Mouse (Mus musculus) heart, postnatal 14 days (tissue): ENCODE results near the gene Usp29. TPM values are rescaled to one million over a fixed set of nuclear protein-coding genes. Genes with fewer than 3 reads are reported as not detected.
A peak's percentile ranks its signal among the peaks of the same experiment; 100 is the strongest.

Experiments
- DNase-seq, 2 experiments: peaks; one replicate each; pipeline ENCODE4 v3.0.0; 2021 to 2022
- intact Hi-C: fragments of 180-260 bp; cut with DNase I; formaldehyde crosslinking; loops from one replicate; pipeline ENCODE4 v1.15.1; 2025
- long read RNA-seq, 2 experiments: library from polyadenylated mRNA; stranded (forward); transcript quantifications; one replicate each; pipeline ENCODE4 v2.0.0; 2021
- total RNA-seq, 2 experiments: library from RNA; stranded (reverse); gene quantifications; 2 replicates each; pipeline ENCODE4 v1.2.3; 2021

Gene Usp29
- total RNA-seq = under 1 TPM; 0.22 to 0.57 TPM
- long read RNA-seq, experiment 1 = 0 reads
- long read RNA-seq, experiment 2 = 0 reads

- intact Hi-C loops = loop anchor here (5.0 kb wide), 2 partner anchors 62 to 187 kb away; no protein-coding TSS in a partner anchor
- peak; percentile 79 to 88 for DNase-seq
These were observed at the start of gene Usp29, which contains the start of gene Peg3 for GRCm38 (mm10) chr7:6730241-6730640. Gene Usp29 (plus strand): TSS chr7:6730578. Gene Peg3 (minus strand): TSS chr7:6730431.

GRCm38 (mm10) chr7:6685511-6685910 lies 44.9 kb upstream of the Usp29 start:
- DNase-seq = no peak
- intact Hi-C loops = no loop called here

GRCm38 (mm10) chr7:6696241-6697045 lies 33.9 kb upstream of the Usp29 start, which contains the start of gene Zim1:
Gene Zim1 (minus strand): TSS chr7:6696450.
- intact Hi-C loops = no loop called here
- peak; percentile 80 to 88 for DNase-seq

GRCm38 (mm10) chr7:6699230-6699629 lies 31.1 kb upstream of the Usp29 start:
- intact Hi-C loops = no loop called here
- DNase-seq = no peak

GRCm38 (mm10) chr7:6707416-6708015 lies 22.9 kb upstream of the Usp29 start:
- intact Hi-C loops = no loop called here
- no peak for DNase-seq

- intact Hi-C loops = no loop called here
- DNase-seq = peak in 1 of 2 experiments; percentile 10
These were observed 21.8 kb upstream of the Usp29 start for GRCm38 (mm10) chr7:6708451-6709180.

- intact Hi-C loops = no loop called here
- DNase-seq = no peak
These were observed 21.0 kb upstream of the Usp29 start for GRCm38 (mm10) chr7:6709396-6709795.

- DNase-seq = peak; percentile 73 to 77
- intact Hi-C loops = loop anchor here (2.0 kb wide), 1 partner anchor 365 kb away; the partner anchor contains the start of gene Zfp78
These were observed 2.8 kb upstream of the Usp29 start for GRCm38 (mm10) chr7:6727351-6728121.

GRCm38 (mm10) chr7:6728263-6728931 lies 2.0 kb upstream of the Usp29 start:
- intact Hi-C loops = no loop called here
- peak; percentile 85 to 88 for DNase-seq

- peak; percentile 93 to 94 for DNase-seq
- intact Hi-C loops = no loop called here
These were observed 1.1 kb upstream of the Usp29 start for GRCm38 (mm10) chr7:6729061-6729817.

- DNase-seq = no peak
- intact Hi-C loops = loop anchor here (5.0 kb wide), 2 partner anchors 62 to 186 kb away; no protein-coding TSS in a partner anchor
These were observed 423 bp downstream of the Usp29 start for GRCm38 (mm10) chr7:6730801-6731200.

GRCm38 (mm10) chr7:6731373-6731772 lies 995 bp downstream of the Usp29 start:
- no peak for DNase-seq
- intact Hi-C loops = loop anchor here (5.0 kb wide), 2 partner anchors 61 to 186 kb away; no protein-coding TSS in a partner anchor

- no peak for DNase-seq
- intact Hi-C loops = loop anchor here (5.0 kb wide), 2 partner anchors 60 to 185 kb away; no protein-coding TSS in a partner anchor
These were observed 1.6 kb downstream of the Usp29 start for GRCm38 (mm10) chr7:6731930-6732329.

- intact Hi-C loops = no loop called here
- DNase-seq = no peak
These were observed 5.7 kb downstream of the Usp29 start for GRCm38 (mm10) chr7:6736060-6736459.

GRCm38 (mm10) chr7:6744281-6744904 lies 14.0 kb downstream of the Usp29 start:
- DNase-seq = no peak
- intact Hi-C loops = no loop called here

GRCm38 (mm10) chr7:6749196-6749595 lies 18.8 kb downstream of the Usp29 start:
- intact Hi-C loops = no loop called here
- peak; percentile 52 to 57 for DNase-seq

GRCm38 (mm10) chr7:6753440-6753839 lies 23.1 kb downstream of the Usp29 start:
- intact Hi-C loops = no loop called here
- no peak for DNase-seq

- intact Hi-C loops = no loop called here
- no peak for DNase-seq
These were observed 26.5 kb downstream of the Usp29 start for GRCm38 (mm10) chr7:6756777-6757291.
